Mouse (Mus musculus): ENCODE data around the gene Nipsnap2.

GRCm38 (mm10) chr5:129756886-129757285 lies 32.0 kb downstream of the Nipsnap2 start:
- TF ChIP-seq MAFK (IDR thresholded peaks at IDR 0.05; ENCODE audit: insufficient read depth, low read depth, low read length) (no peak), HCFC1 (IDR thresholded peaks at IDR 0.05; ENCODE audit: borderline replicate concordance, insufficient read depth, low read length) (no peak)

All from ES-E14 (cell line).